Mouse (Mus musculus): ENCODE data around the gene Olfr601. TPM values are rescaled to one million over a fixed set of nuclear protein-coding genes. Genes with fewer than 3 reads are reported as not detected.
"Not testable (repeated sequence)": the region's sequence is repeated elsewhere in the genome, so short reads cannot be mapped to it uniquely, and the experiment has no call there.

Gene Olfr601
- total RNA-seq (2021), result not detected

DNA sequence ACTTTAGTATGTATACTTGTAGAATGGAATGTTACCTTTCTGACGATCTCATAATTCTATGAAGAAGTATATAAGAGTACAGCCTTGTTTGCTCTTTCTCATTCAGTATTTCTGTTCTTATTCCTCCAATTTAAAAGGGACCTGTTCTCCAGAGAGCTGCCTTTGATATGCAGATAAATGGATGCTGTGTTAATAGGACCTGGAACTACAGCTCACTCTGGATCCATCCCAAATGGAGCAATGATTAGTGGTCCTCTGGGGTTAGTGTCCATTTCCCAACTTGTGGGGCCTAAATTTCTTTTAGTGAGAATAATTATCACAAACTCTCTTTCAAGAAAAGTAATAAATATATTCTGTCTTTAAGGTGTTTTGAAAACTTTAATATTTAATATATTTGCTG lies at the start of gene Olfr601:
Gene Olfr601, minus strand, starts transcription at position 101 of the 400 bp plus-strand sequence.
- DNase-seq, result no peak

DNA sequence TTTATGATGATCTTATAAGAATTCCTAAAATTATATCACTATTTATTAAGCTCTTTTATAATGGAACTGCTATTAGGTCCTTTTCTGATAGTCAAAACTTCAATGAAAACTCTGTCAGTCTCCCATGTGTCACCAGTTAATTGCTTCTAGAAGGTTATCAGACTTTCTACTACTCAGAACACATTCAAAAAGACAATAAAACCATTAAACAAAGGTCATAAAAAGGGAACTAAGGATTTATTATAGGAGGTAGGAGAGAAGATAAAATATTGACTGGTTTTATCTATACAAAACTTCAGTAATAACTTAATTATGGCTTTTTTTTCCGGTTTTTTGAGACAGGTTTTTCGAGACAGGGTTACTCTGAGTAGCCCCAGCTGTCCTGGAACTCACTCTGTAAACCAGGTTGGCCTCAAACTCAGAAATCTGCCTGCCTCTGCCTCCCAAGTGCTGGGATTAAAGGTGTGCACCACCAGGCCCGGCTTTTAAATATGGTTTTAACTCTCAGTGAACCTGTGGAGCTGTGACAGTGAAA lies 44.1 kb upstream of the Olfr601 start:
- DNase-seq, result not testable (repeated sequence)

DNA sequence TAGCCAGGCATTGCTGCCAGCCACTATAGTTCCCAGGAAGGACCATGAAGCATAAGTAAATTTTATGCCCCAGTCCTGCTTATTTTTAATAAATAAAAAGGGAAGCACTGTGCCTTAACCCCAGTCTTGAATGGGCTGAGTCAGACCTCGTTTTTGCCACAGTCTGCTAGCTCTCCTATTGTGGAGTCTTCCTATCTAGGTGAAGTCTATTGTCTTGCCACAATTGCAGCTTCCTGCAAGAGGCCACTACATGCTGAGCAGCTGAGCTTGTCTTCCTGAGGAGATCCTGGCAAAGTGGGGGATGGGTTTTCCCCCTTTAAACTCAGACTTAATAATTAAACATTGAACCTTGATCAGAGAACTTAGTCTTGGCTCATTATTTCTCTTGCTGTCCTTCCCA lies 36.5 kb upstream of the Olfr601 start:
- no peak for DNase-seq

DNA sequence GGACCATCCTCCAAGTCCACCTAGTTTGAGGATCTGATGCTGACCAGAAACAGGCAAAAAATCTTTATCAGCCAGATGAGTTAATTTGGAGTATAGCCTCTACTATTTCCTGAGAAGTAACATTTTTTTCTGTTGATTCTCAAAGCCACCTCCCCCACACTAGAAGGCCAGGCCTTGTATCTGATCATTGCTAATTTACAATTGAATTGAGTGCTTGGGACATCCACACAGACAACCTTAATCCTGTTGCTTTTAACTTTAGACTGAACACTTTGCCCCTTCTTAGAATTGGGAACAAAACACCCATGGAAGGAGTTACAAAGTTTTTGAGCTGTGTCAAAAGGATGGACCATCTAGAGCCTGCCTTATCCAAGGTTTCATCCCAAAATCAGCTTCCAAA lies 35.3 kb upstream of the Olfr601 start:
- DNase-seq, result no peak

DNA sequence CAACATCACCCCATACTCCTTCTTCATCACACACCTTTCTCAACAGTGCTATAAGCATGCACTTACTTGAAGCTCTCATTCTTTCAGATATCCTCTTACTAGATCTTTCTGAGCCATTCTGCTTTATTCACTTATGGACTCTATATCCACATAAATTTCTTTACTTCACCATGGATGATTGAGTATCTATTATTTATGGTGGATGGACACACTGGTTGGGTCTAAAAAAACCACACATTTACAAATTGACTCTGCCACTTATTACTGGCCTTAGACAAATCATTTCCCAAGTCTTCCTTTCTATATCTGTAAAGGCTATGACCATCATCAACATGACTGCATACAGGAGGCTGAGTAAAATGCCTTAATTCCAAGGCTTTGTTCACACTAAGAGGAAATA lies 23.6 kb upstream of the Olfr601 start, which contains the start of gene Olfr603:
Gene Olfr603, minus strand, starts transcription at position 101 of the 400 bp plus-strand sequence.
- DNase-seq, result no peak

DNA sequence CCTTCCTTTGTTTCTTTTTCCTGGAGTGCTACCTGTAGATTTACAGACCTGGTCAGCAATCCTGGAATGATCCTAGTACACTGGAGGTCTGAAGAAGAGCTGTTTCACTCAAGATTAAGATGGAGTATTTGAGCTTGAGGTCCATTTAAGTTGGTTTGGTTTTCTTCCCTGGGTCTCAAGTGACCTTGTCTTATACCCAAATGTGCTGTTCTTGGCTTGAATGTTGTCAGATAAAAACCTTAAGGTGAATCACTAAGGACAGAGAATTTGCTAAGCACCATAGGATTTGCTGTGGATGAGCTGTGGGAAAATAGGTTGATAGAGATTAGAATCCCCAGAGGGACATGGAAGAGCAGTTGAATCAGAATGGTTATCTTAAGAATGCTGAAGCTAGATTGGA lies 12.9 kb downstream of the Olfr601 start, which contains the start of gene Olfr600:
Gene Olfr600, minus strand, starts transcription at position 101 of the 400 bp plus-strand sequence.
- no peak for DNase-seq

DNA sequence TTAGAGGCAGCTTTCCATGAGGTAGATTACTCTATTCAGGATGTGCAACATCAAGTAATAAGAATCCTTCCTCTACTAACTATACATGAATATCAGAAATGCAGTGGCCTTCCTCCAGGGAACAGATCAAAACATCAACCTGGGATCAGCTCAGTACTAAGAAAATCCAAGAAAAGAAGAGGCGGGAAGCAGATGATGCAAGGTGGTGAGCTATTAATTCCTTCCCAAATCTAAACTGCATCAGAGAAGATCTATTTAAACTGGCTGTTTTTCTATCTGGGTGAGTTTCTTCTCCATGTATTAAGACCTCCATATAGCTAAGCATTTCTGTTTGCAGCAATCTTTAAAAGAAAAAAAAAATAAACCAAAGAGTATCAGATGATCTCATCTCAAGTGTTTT lies 26.8 kb downstream of the Olfr601 start, which contains the start of gene Olfr599:
Gene Olfr599, plus strand, starts transcription at position 301 of the 400 bp plus-strand sequence.
- no peak for DNase-seq

DNA sequence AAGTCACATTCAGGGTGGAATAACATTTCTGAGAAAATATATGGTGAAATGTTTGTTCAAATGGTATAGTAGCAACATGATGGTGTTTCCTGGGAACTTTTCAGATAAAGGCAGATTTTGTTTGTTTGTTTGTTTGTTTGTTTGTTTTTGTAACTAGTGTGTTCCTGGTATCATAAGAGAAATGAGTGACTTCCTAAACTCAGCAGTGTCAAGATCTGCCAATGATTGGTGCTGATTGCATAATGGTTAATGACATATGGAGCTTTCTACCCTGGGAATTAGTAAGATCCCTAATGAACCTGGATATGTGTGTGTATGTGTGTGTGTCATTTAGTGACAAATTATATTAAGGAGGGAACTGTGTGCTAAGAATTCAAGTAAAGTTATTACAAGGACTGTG lies 39.2 kb downstream of the Olfr601 start, which contains the start of gene Olfr598:
Gene Olfr598, plus strand, starts transcription at position 301 of the 400 bp plus-strand sequence.
- DNase-seq, result no peak

DNA sequence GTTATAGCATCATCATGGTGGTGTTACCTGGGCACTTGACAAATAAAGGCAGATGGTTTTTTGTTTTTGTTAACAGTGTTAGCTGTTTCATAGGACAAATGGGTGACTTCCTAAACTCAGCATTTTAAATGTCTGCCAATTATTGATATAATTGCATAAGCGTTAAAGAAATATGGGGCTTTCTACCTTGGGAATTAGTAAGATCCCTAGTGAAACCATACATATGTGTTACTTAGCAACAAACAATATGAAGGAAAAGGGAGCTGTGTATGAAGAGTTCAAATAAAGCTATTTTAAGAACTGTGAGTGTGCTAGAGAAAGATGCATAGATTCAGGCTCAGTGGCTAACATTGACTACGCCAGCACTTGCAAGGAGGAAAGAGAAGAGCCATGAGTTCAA lies 46.4 kb downstream of the Olfr601 start, which contains the start of gene Olfr597:
Gene Olfr597, plus strand, starts transcription at position 301 of the 400 bp plus-strand sequence.
- not testable (repeated sequence) for DNase-seq

Other genes starting within 250 kb of the Olfr601 start
- gene Olfr586, start 237.0 kb downstream of the Olfr601 start, total RNA-seq (2021), result not detected
- not detected for gene Olfr588-ps1, start 221.8 kb downstream of the Olfr601 start, total RNA-seq (2021)
- gene Olfr589, start 206.3 kb downstream of the Olfr601 start, total RNA-seq (2021), result not detected
- gene Olfr591, start 184.3 kb downstream of the Olfr601 start, total RNA-seq (2021), result not detected
- not detected for gene Olfr592, start 177.9 kb downstream of the Olfr601 start, total RNA-seq (2021)
- not detected for gene Olfr593, start 150.8 kb downstream of the Olfr601 start, total RNA-seq (2021)
- not detected for gene Olfr594, start 145.7 kb downstream of the Olfr601 start, total RNA-seq (2021)
- gene Usp17ld, start 110.2 kb downstream of the Olfr601 start, total RNA-seq (2021), result not detected
- not detected for gene Olfr596, start 57.0 kb downstream of the Olfr601 start, total RNA-seq (2021)
- gene Olfr597, start 46.3 kb downstream of the Olfr601 start, total RNA-seq (2021), result not detected
- not detected for gene Olfr598, start 39.1 kb downstream of the Olfr601 start, total RNA-seq (2021)
- not detected for gene Olfr599, start 26.7 kb downstream of the Olfr601 start, total RNA-seq (2021)
- gene Olfr600, start 13.0 kb downstream of the Olfr601 start, total RNA-seq (2021), result not detected
- gene Olfr603, start 23.5 kb upstream of the Olfr601 start, total RNA-seq (2021), result not detected
- under 1 TPM in 1 of 2 experiments, not detected in 1; 0.21 TPM for gene Usp17lc, start 52.4 kb upstream of the Olfr601 start, total RNA-seq (2021)
- gene Olfr605, start 82.8 kb upstream of the Olfr601 start, total RNA-seq (2021), result not detected
- gene Olfr606, start 86.4 kb upstream of the Olfr601 start, total RNA-seq (2021), result not detected
- not detected for gene Olfr607, start 101.5 kb upstream of the Olfr601 start, total RNA-seq (2021)
- gene Olfr608, start 107.2 kb upstream of the Olfr601 start, total RNA-seq (2021), result 1 to 10 TPM; 3.8 to 4.1 TPM
- not detected for gene Olfr609, start 135.4 kb upstream of the Olfr601 start, total RNA-seq (2021)
- gene Olfr610, start 149.5 kb upstream of the Olfr601 start, total RNA-seq (2021), result not detected
- gene Olfr611, start 158.2 kb upstream of the Olfr601 start, total RNA-seq (2021), result not detected
- gene Olfr612, start 180.1 kb upstream of the Olfr601 start, total RNA-seq (2021), result not detected
- not detected for gene Olfr613, start 185.4 kb upstream of the Olfr601 start, total RNA-seq (2021)
- gene Olfr615, start 193.4 kb upstream of the Olfr601 start, total RNA-seq (2021), result not detected
- not detected for gene Olfr616, start 206.5 kb upstream of the Olfr601 start, total RNA-seq (2021)
- not detected for gene Olfr617, start 210.4 kb upstream of the Olfr601 start, total RNA-seq (2021)
- not detected for gene Olfr618, start 227.4 kb upstream of the Olfr601 start, total RNA-seq (2021)
- gene Olfr619, start 237.9 kb upstream of the Olfr601 start, total RNA-seq (2021), result not detected
- not detected for gene Olfr620, start 249.9 kb upstream of the Olfr601 start, total RNA-seq (2021)

Data from heart, postnatal 4 days (tissue).